Mouse (Mus musculus): Measurements from ENCODE around the gene Ccdc106. TPM values are rescaled to one million over a fixed set of nuclear protein-coding genes. Genes with fewer than 3 reads are reported as not detected.

Ccdc106 gene
- polyA plus RNA-seq, 1 experiment from 2014 or later = 17.0 TPM

Other genes starting within 250 kb of the Ccdc106 start
- gene Fam71e2, start 249.3 kb upstream of the Ccdc106 start, polyA plus RNA-seq (2015; fragmentation: Nextera tagmentation; extraction: Ambion mirVana) = not detected in 2 replicates
- 0.17 and 0.40 TPM in 2 replicates for gene Il11, start 237.7 kb upstream of the Ccdc106 start, polyA plus RNA-seq (2015; fragmentation: Nextera tagmentation; extraction: Ambion mirVana)
- not detected in 2 replicates for gene Tmem190, start 237.6 kb upstream of the Ccdc106 start, polyA plus RNA-seq (2015; fragmentation: Nextera tagmentation; extraction: Ambion mirVana)
- gene Tmem238, start 230.9 kb upstream of the Ccdc106 start, polyA plus RNA-seq (2015; fragmentation: Nextera tagmentation; extraction: Ambion mirVana) = 2.6 and 2.7 TPM in 2 replicates
- gene Rpl28, start 227.7 kb upstream of the Ccdc106 start, polyA plus RNA-seq (2015; fragmentation: Nextera tagmentation; extraction: Ambion mirVana) = 244 and 284 TPM in 2 replicates
- gene Ube2s, start 208.0 kb upstream of the Ccdc106 start, polyA plus RNA-seq (2015; fragmentation: Nextera tagmentation; extraction: Ambion mirVana) = 398 and 454 TPM in 2 replicates
- gene Shisa7, start 175.9 kb upstream of the Ccdc106 start, polyA plus RNA-seq (2015; fragmentation: Nextera tagmentation; extraction: Ambion mirVana) = 5.6 and 7.1 TPM in 2 replicates
- gene Isoc2b, start 150.3 kb upstream of the Ccdc106 start, polyA plus RNA-seq (2015; fragmentation: Nextera tagmentation; extraction: Ambion mirVana) = 2.7 and 3.4 TPM in 2 replicates
- gene Isoc2a, start 143.4 kb upstream of the Ccdc106 start, polyA plus RNA-seq (2015; fragmentation: Nextera tagmentation; extraction: Ambion mirVana) = 0.63 and 0.77 TPM in 2 replicates
- 0.26 and 0.45 TPM in 2 replicates for gene Gm36210, start 114.0 kb upstream of the Ccdc106 start, polyA plus RNA-seq (2015; fragmentation: Nextera tagmentation; extraction: Ambion mirVana)
- gene Zfp628, start 105.3 kb upstream of the Ccdc106 start, polyA plus RNA-seq (2015; fragmentation: Nextera tagmentation; extraction: Ambion mirVana) = 4.3 and 4.5 TPM in 2 replicates
- 21.2 and 24.9 TPM in 2 replicates for gene Nat14, start 98.5 kb upstream of the Ccdc106 start, polyA plus RNA-seq (2015; fragmentation: Nextera tagmentation; extraction: Ambion mirVana)
- 0.23 and 0.30 TPM in 2 replicates for gene Ssc5d, start 94.8 kb upstream of the Ccdc106 start, polyA plus RNA-seq (2015; fragmentation: Nextera tagmentation; extraction: Ambion mirVana)
- not detected in 2 replicates for gene Sbk2, start 56.1 kb upstream of the Ccdc106 start, polyA plus RNA-seq (2015; fragmentation: Nextera tagmentation; extraction: Ambion mirVana)
- 0.09 and 0.19 TPM in 2 replicates for gene Sbk3, start 49.4 kb upstream of the Ccdc106 start, polyA plus RNA-seq (2015; fragmentation: Nextera tagmentation; extraction: Ambion mirVana)
- 51.2 and 56.5 TPM in 2 replicates for gene Zfp579, start 24.4 kb upstream of the Ccdc106 start, polyA plus RNA-seq (2015; fragmentation: Nextera tagmentation; extraction: Ambion mirVana)
- 9.1 and 10.4 TPM in 2 replicates for gene Zfp524, start 6.1 kb upstream of the Ccdc106 start, polyA plus RNA-seq (2015; fragmentation: Nextera tagmentation; extraction: Ambion mirVana)
- 46.6 and 51.2 TPM in 2 replicates for gene Fiz1, start 5.9 kb upstream of the Ccdc106 start, polyA plus RNA-seq (2015; fragmentation: Nextera tagmentation; extraction: Ambion mirVana)
- 1.5 and 2.1 TPM in 2 replicates for gene Gm44973, start 5.1 kb upstream of the Ccdc106 start, polyA plus RNA-seq (2015; fragmentation: Nextera tagmentation; extraction: Ambion mirVana)
- gene Zfp865, start 177 bp upstream of the Ccdc106 start, polyA plus RNA-seq (2015; fragmentation: Nextera tagmentation; extraction: Ambion mirVana) = 5.1 and 5.4 TPM in 2 replicates
- not detected in 2 replicates for gene 4632433K11Rik, start 13.6 kb downstream of the Ccdc106 start, polyA plus RNA-seq (2015; fragmentation: Nextera tagmentation; extraction: Ambion mirVana)
- gene Zfp784, start 17.9 kb downstream of the Ccdc106 start, polyA plus RNA-seq (2015; fragmentation: Nextera tagmentation; extraction: Ambion mirVana) = 5.6 and 8.4 TPM in 2 replicates
- 45.3 and 45.6 TPM in 2 replicates for gene Zfp580, start 31.0 kb downstream of the Ccdc106 start, polyA plus RNA-seq (2015; fragmentation: Nextera tagmentation; extraction: Ambion mirVana)
- 149 and 152 TPM in 2 replicates for gene U2af2, start 41.6 kb downstream of the Ccdc106 start, polyA plus RNA-seq (2015; fragmentation: Nextera tagmentation; extraction: Ambion mirVana)
- gene Epn1, start 59.7 kb downstream of the Ccdc106 start, polyA plus RNA-seq (2015; fragmentation: Nextera tagmentation; extraction: Ambion mirVana) = 60.5 and 68.9 TPM in 2 replicates
- not detected in 2 replicates for gene Rfpl4, start 96.4 kb downstream of the Ccdc106 start, polyA plus RNA-seq (2015; fragmentation: Nextera tagmentation; extraction: Ambion mirVana)
- gene Rasl2-9, start 105.4 kb downstream of the Ccdc106 start, polyA plus RNA-seq (2015; fragmentation: Nextera tagmentation; extraction: Ambion mirVana) = 0.29 and 0.30 TPM in 2 replicates
- gene Vmn1r55, start 129.1 kb downstream of the Ccdc106 start, polyA plus RNA-seq (2015; fragmentation: Nextera tagmentation; extraction: Ambion mirVana) = not detected in 2 replicates
- gene Vmn1r56, start 176.2 kb downstream of the Ccdc106 start, polyA plus RNA-seq (2015; fragmentation: Nextera tagmentation; extraction: Ambion mirVana) = not detected in 2 replicates
- not detected in 2 replicates for gene Vmn1r57, start 197.9 kb downstream of the Ccdc106 start, polyA plus RNA-seq (2015; fragmentation: Nextera tagmentation; extraction: Ambion mirVana)

All from forebrain, embryonic 13.5 days (tissue).